Mouse (Mus musculus) frontal cortex, adult 2 months (tissue): ENCODE results near the gene Esp16. TPM values are rescaled to one million over a fixed set of nuclear protein-coding genes. Genes with fewer than 3 reads are reported as not detected.
"Not testable (repeated sequence)": the region's sequence is repeated elsewhere in the genome, so short reads cannot be mapped to it uniquely, and the experiment has no call there.

Source experiments
- DNase-seq, 2 experiments: peaks; one replicate each; pipeline ENCODE4 v3.0.0; 2022; ENCODE audit warnings: low spot score in 1 of 2; ENCODE audit errors: extremely low spot score in 1 of 2
- polyA plus RNA-seq: library from polyadenylated mRNA; depleted of rRNA; stranded (reverse); fragments of >200 nt; gene quantifications from 2 replicates; pipeline ENCODE4 v1.2.3, GENCODE M21; 2012; rRNA removed

Esp16 gene
- not detected in 2 replicates for polyA plus RNA-seq

GRCm38 (mm10) chr17:39535842-39536241 is at the start of gene Esp16:
TSS of gene Esp16 (plus strand) at chr17:39536142.
- not testable (repeated sequence) for DNase-seq

- DNase-seq, result not testable (repeated sequence)
Measured at GRCm38 (mm10) chr17:39498043-39498442, 37.9 kb upstream of the Esp16 start.

Other genes starting within 250 kb of the Esp16 start
- not detected in 2 replicates for gene Esp18, start 129.8 kb upstream of the Esp16 start, polyA plus RNA-seq
- not detected in 2 replicates for gene Esp15, start 104.8 kb downstream of the Esp16 start, polyA plus RNA-seq